Mouse (Mus musculus) CH12.LX (cell line): ENCODE data around the gene Calhm3. TPM values are rescaled to one million over a fixed set of nuclear protein-coding genes. Genes with fewer than 3 reads are reported as not detected.

Experiments
- DNase-seq: peaks from one replicate; pipeline ENCODE4 v3.0.0-alpha.2; 2013; ENCODE audit errors: extremely low read depth
- H3K27ac ChIP-seq: 2 replicates; pipeline ENCODE4 v1.5.1; 2012; ENCODE audit warnings: low read depth, mild to moderate bottlenecking, control low read depth, moderate library complexity; ENCODE audit not compliant: insufficient read depth
- H3K27me3 ChIP-seq: replicated peaks from 2 replicates; pipeline ENCODE3; 2012; ENCODE audit warnings: inconsistent platforms
- H3K36me3 ChIP-seq, 2 experiments: replicated peaks in 1 of 2; 2 replicates each; pipeline versions ENCODE3 to v1.6.1; 2012; ENCODE audit warnings: inconsistent platforms in 1 of 2, low read length in 1 of 2, mild to moderate bottlenecking in 1 of 2, mixed read lengths in 1 of 2, moderate library complexity in 1 of 2; ENCODE audit not compliant: control insufficient read depth in 1 of 2, insufficient read depth in 1 of 2
- H3K4me1 ChIP-seq, 2 experiments: 2 replicates each; pipeline ENCODE4 v1.6.1; 2012; ENCODE audit warnings: inconsistent platforms in 1 of 2, moderate library complexity in 1 of 2; ENCODE audit not compliant: insufficient read depth in 2 of 2, control insufficient read depth in 1 of 2
- H3K4me2 ChIP-seq: 2 replicates; pipeline ENCODE4 v1.6.1; 2012; ENCODE audit warnings: low read depth, mild to moderate bottlenecking, control low read depth; ENCODE audit not compliant: poor library complexity, insufficient read depth, severe bottlenecking
- H3K4me3 ChIP-seq, 3 experiments: fragments of 150-350 bp in 1 of 3; sonication (generic) in 1 of 3; replicated peaks in 1 of 3; 2 replicates each; pipeline versions ENCODE3 to v1.5.1; 2011 to 2012; ENCODE audit warnings: low read depth in 2 of 3, low read length in 2 of 3, mild to moderate bottlenecking in 2 of 3, moderate library complexity in 2 of 3, control low read depth in 1 of 3, improper control_type of control experiment in 1 of 3, inconsistent platforms in 1 of 3, mixed read lengths in 1 of 3; ENCODE audit not compliant: poor library complexity in 1 of 3
- H3K79me2 ChIP-seq: replicated peaks from 2 replicates; pipeline ENCODE4 v1.6.1; 2012; ENCODE audit warnings: mild to moderate bottlenecking, moderate library complexity; ENCODE audit not compliant: control insufficient read depth, poor library complexity, insufficient read depth, severe bottlenecking; ENCODE audit errors: extremely low read depth
- H3K9ac ChIP-seq: 2 replicates; pipeline ENCODE4 v1.6.1; 2012; ENCODE audit warnings: low read depth, mild to moderate bottlenecking, control low read depth, moderate library complexity; ENCODE audit not compliant: insufficient read depth
- H3K9me3 ChIP-seq: replicated peaks from 2 replicates; pipeline ENCODE3; 2012; ENCODE audit warnings: low read length, inconsistent platforms, mixed read lengths
- BHLHE40 ChIP-seq: IDR thresholded peaks from 2 replicates; pipeline ENCODE4 v1.6.1; 2011; ENCODE audit warnings: mild to moderate bottlenecking, low read depth, low read length, improper control_type of control experiment
- CTCF ChIP-seq, 2 experiments: IDR thresholded peaks in 1 of 2; conservative IDR thresholded peaks in 1 of 2; 2 replicates each; pipeline ENCODE4 v1.5.1; 2011 to 2012; ENCODE audit warnings: low read depth in 2 of 2, low read length in 2 of 2, improper control_type of control experiment in 1 of 2, inconsistent platforms in 1 of 2, mild to moderate bottlenecking in 1 of 2, moderate library complexity in 1 of 2
- MYC ChIP-seq: IDR thresholded peaks from 2 replicates; pipeline ENCODE4 v1.6.1; 2011; ENCODE audit warnings: low read depth, mild to moderate bottlenecking, improper control_type of control experiment, low read length
- POLR2AphosphoS2 ChIP-seq: IDR thresholded peaks from 2 replicates; pipeline ENCODE4 v1.6.1; 2011; ENCODE audit warnings: low read depth, low read length, improper control_type of control experiment
- RCOR1 ChIP-seq: conservative IDR thresholded peaks from 2 replicates; pipeline ENCODE4 v1.6.1; 2012; ENCODE audit warnings: low read depth, mild to moderate bottlenecking, inconsistent platforms, low read length, improper control_type of control experiment
- TCF12 ChIP-seq: IDR thresholded peaks from 2 replicates; pipeline ENCODE4 v1.6.1; 2014; ENCODE audit warnings: low read depth, mild to moderate bottlenecking, inconsistent platforms, low read length, improper control_type of control experiment
- UBTF ChIP-seq: IDR thresholded peaks from 2 replicates; pipeline ENCODE4 v1.6.1; 2012; ENCODE audit warnings: low read depth, mild to moderate bottlenecking, inconsistent platforms, low read length, improper control_type of control experiment, moderate library complexity
- USF1 ChIP-seq: IDR thresholded peaks from 2 replicates; pipeline ENCODE4 v1.6.1; 2014; ENCODE audit warnings: low read depth, mild to moderate bottlenecking, inconsistent platforms, low read length, improper control_type of control experiment
- USF2 ChIP-seq: conservative IDR thresholded peaks from 2 replicates; pipeline ENCODE4 v1.6.1; 2011; ENCODE audit warnings: low read depth, low read length, improper control_type of control experiment
- dilution Hi-C: fragments of 300-500 bp; cut with MboI; formaldehyde crosslinking; loops from 2 replicates; pipeline ENCODE4 v1.14.3; 2020; ENCODE audit warnings: low sequenced_read_pairs; ENCODE audit not compliant: extremely low pct_unique_long_range_greater_than_20kb, extremely low pct_ligation_motif_present
- in situ Hi-C: fragments of 300-500 bp; cut with MboI; formaldehyde crosslinking; loops from 3 replicates; pipeline ENCODE4 v1.14.3; 2019; ENCODE audit warnings: low sequenced_read_pairs, low pct_ligation_motif_present, low pct_unique_long_range_greater_than_20kb, mixed read lengths
- polyA plus RNA-seq: library from polyadenylated mRNA; unstranded; fragments of >175 nt; gene quantifications from 2 replicates; pipeline ENCODE4 v1.2.1, GENCODE M21; 2012; ENCODE audit warnings: low read depth; ENCODE audit not compliant: insufficient read length
- total RNA-seq, 2 experiments: library from RNA; depleted of rRNA; stranded (reverse); fragments of 300-350 nt in 1 of 2; fragments of >200 nt in 1 of 2; gene quantifications; 2 replicates each; pipeline ENCODE4 v1.2.3; 2012 to 2014

The Calhm3 gene
- total and polyA plus RNA-seq, 3 experiments: not detected

GRCm38 (mm10) chr19:47203042-47203441, 45.5 kb upstream of the Calhm3 start:
- Histone ChIP-seq H3K9me3 (peaks cover 2% of the 10 kb centered on the region), H3K4me3 (no peak overlapping the region), H3K27ac (no peak overlapping the region), H3K79me2 (no peaks in the 10 kb centered on the region), H3K36me3 (no peaks in the 10 kb centered on the region), H3K4me1 (no peaks in the 10 kb centered on the region)
- in situ Hi-C loops (no loop called here), dilution Hi-C loops (no loop called here)
- DNase-seq: no peak
- TF ChIP-seq BHLHE40 (no peak), RCOR1 (no peak), CTCF (conservative IDR thresholded peaks at IDR 0.05 in 1 of 2, IDR thresholded peaks at IDR 0.05 in 1 of 2; ENCODE audit: low read depth in 2 of 2, low read length in 2 of 2) (no peak), POLR2AphosphoS2 (no peak)
- TF ChIP-seq, all 38 proteins: peak for 0
- Histone ChIP-seq H3K4me2 (no peak overlapping the region), H3K27me3 (peaks cover 11% of the 10 kb centered on the region), H3K9ac (no peak overlapping the region)

- Histone ChIP-seq H3K36me3 (no peaks in the 10 kb centered on the region), H3K79me2 (no peaks in the 10 kb centered on the region), H3K4me2 (no peak overlapping the region)
- DNase-seq: no peak
- TF ChIP-seq UBTF (no peak), TCF12 (no peak)
- TF ChIP-seq, all 38 proteins: peak for 0
- H3K27ac ChIP-seq: no peak overlapping the region
- H3K4me1 ChIP-seq: no peaks in the 10 kb centered on the region
- H3K9me3 ChIP-seq: peaks cover 2% of the 10 kb centered on the region
- dilution Hi-C loops: no loop called here
- in situ Hi-C loops: no loop called here
- H3K9ac ChIP-seq: no peak overlapping the region
- no peak overlapping the region for H3K4me3 ChIP-seq
- peaks cover 14% of the 10 kb centered on the region for H3K27me3 ChIP-seq
Measured at GRCm38 (mm10) chr19:47202429-47202828, 44.9 kb upstream of the Calhm3 start.

GRCm38 (mm10) chr19:47201972-47202371, 44.4 kb upstream of the Calhm3 start:
- no peak for TF ChIP-seq MYC
- no peak for TF ChIP-seq USF2
- TF ChIP-seq USF1: no peak
- dilution Hi-C loops (no loop called here), in situ Hi-C loops (no loop called here)
- no peaks in the 10 kb centered on the region for H3K79me2 ChIP-seq
- H3K27ac ChIP-seq: no peak overlapping the region
- H3K9me3 ChIP-seq: peaks cover 2% of the 10 kb centered on the region
- no peak overlapping the region for H3K4me2 ChIP-seq
- H3K4me1 ChIP-seq: no peaks in the 10 kb centered on the region
- H3K4me3 ChIP-seq: no peak overlapping the region
- H3K9ac ChIP-seq: no peak overlapping the region
- DNase-seq: no peak
- H3K27me3 ChIP-seq: peaks cover 18% of the 10 kb centered on the region
- no peaks in the 10 kb centered on the region for H3K36me3 ChIP-seq
